Mouse (Mus musculus): ENCODE measurements around the gene Ccdc73. TPM values are rescaled to one million over a fixed set of nuclear protein-coding genes. Genes with fewer than 3 reads are reported as not detected.
"Not testable (repeated sequence)": the region's sequence is repeated elsewhere in the genome, so short reads cannot be mapped to it uniquely, and the experiment has no call there.

The Ccdc73 gene
- polyA plus RNA-seq, 1 experiment from 2014 or later, result 3.2 TPM

DNA sequence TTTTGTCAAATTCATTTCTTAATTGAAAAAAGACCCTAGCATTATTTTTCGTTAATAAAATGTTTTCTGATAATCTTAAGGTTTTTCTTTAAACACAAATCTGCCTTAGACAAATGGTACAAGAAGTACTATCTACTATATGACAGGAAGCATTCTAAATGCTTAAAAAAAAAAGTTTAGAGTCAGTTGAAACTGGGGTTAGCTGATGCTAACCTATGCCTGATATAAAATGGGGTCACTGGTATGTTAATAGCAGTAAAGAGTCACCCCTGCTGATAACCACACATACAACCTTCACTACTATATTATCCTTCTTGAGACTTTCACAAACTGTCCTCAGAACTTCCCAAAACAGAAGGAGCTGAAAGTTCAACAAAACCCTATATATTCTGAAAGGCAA is 151.9 kb downstream of the Ccdc73 start:
- Histone ChIP-seq H3K4me3 (no peak overlapping the region), H3K27ac (no peak overlapping the region), H3K4me1 (peaks cover 33% of the 10 kb centered on the region), H3K27me3 (ENCODE audit: low read depth, poor library complexity, severe bottlenecking) (no peaks in the 10 kb centered on the region), H3K9me3 (replicated peaks) (no peaks in the 10 kb centered on the region), H3K36me3 (no peaks in the 10 kb centered on the region)
- no peak for DNase-seq (ENCODE audit: low spot score)
- 78% methylated on average over 1 of the region's 1 CpGs for WGBS

GRCm38 (mm10) chr2:105021256-105021655 is 153.7 kb downstream of the Ccdc73 start:
- 74% methylated on average over 12 of the region's 12 CpGs for WGBS

DNA sequence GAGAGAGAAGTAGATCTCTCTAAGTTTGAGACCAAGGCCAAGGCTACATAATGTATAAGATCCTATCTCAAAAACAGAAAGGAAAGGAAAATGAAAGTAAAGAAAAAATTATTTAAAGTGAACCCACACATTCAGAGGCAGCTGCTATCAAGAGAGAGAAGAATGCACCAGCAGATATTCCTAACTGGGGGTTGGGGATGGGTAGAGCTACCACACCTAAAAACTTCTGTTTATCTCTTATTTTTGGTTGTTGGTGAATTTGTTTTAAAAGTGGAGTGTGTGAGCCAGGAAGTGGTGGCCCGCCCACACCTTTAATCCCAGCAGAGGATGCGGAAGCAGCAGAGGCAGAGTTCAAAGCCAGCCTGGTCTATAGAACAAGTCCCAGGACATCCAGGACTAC is 154.2 kb downstream of the Ccdc73 start:
- 96% methylated on average over 2 of the region's 2 CpGs for WGBS
- Histone ChIP-seq H3K4me1 (peaks cover 24% of the 10 kb centered on the region), H3K27ac (no peak overlapping the region), H3K36me3 (no peaks in the 10 kb centered on the region), H3K27me3 (ENCODE audit: low read depth, poor library complexity, severe bottlenecking) (0 out of 2 replicates have a peak, but pooled peaks cover 3% of the 10 kb centered on the region), H3K4me3 (no peak overlapping the region), H3K9me3 (replicated peaks) (no peaks in the 10 kb centered on the region)
- DNase-seq (ENCODE audit: low spot score), result no peak

More at GRCm38 (mm10) chr2:105021256-105021655, 153.7 kb downstream of the Ccdc73 start:
- no peak for DNase-seq (ENCODE audit: low spot score)
- Histone ChIP-seq H3K9me3 (replicated peaks) (no peaks in the 10 kb centered on the region), H3K27me3 (ENCODE audit: low read depth, poor library complexity, severe bottlenecking) (no peaks in the 10 kb centered on the region), H3K4me1 (peaks cover 24% of the 10 kb centered on the region), H3K36me3 (no peaks in the 10 kb centered on the region), H3K27ac (no peak overlapping the region), H3K4me3 (no peak overlapping the region)

GRCm38 (mm10) chr2:105023031-105023615 is 155.5 kb downstream of the Ccdc73 start:
- H3K36me3 ChIP-seq, result no peaks in the 10 kb centered on the region
- no peak for DNase-seq (ENCODE audit: low spot score)
- WGBS, result 64% methylated on average over 6 of the region's 6 CpGs
- H3K4me1 ChIP-seq, result peaks cover 16% of the 10 kb centered on the region
- 0 out of 2 replicates have a peak, but pooled peaks cover 5% of the 10 kb centered on the region for H3K27me3 ChIP-seq (ENCODE audit: low read depth, poor library complexity, severe bottlenecking)
- no peak overlapping the region for H3K27ac ChIP-seq
- no peak overlapping the region for H3K4me3 ChIP-seq
- H3K9me3 ChIP-seq (replicated peaks), result no peaks in the 10 kb centered on the region

DNA sequence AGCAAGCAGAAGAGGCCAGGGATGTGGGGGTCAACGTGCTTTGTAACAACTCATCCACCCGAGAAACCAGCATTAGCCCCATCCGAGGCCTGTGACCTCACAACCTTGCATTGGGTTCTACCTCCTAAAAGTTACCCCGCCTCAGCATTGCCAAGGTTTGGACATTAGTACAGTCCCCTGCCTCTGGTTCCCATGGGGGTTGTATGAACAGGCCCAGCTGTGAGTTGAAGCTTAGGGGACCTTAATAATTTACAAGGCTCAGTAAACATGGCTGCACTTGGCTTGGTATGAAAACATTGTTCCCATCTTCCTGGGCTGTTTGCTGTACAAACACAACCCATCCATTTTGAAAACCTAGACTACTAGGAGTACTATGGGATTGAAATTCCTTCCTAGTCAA is 156.2 kb downstream of the Ccdc73 start:
- H3K9me3 ChIP-seq (replicated peaks), result no peaks in the 10 kb centered on the region
- 81% methylated on average over 4 of the region's 4 CpGs for WGBS
- H3K4me3 ChIP-seq, result no peak overlapping the region
- H3K27ac ChIP-seq, result no peak overlapping the region
- H3K27me3 ChIP-seq (ENCODE audit: low read depth, poor library complexity, severe bottlenecking), result 0 out of 2 replicates have a peak, but pooled peaks cover 5% of the 10 kb centered on the region
- no peaks in the 10 kb centered on the region for H3K36me3 ChIP-seq
- peaks cover 16% of the 10 kb centered on the region for H3K4me1 ChIP-seq
- DNase-seq (ENCODE audit: low spot score), result no peak

- H3K4me3 ChIP-seq; H3K9me3 ChIP-seq (replicated peaks); DNase-seq (ENCODE audit: low spot score); H3K27ac ChIP-seq; H3K36me3 ChIP-seq; H3K27me3 ChIP-seq (ENCODE audit: low read depth, poor library complexity, severe bottlenecking): not testable (repeated sequence)
- H3K4me1 ChIP-seq, result peaks cover 16% of the 10 kb centered on the region
- WGBS, result 92% methylated on average over 12 of the region's 12 CpGs
Observed at GRCm38 (mm10) chr2:105025610-105026009, 158.0 kb downstream of the Ccdc73 start.

DNA sequence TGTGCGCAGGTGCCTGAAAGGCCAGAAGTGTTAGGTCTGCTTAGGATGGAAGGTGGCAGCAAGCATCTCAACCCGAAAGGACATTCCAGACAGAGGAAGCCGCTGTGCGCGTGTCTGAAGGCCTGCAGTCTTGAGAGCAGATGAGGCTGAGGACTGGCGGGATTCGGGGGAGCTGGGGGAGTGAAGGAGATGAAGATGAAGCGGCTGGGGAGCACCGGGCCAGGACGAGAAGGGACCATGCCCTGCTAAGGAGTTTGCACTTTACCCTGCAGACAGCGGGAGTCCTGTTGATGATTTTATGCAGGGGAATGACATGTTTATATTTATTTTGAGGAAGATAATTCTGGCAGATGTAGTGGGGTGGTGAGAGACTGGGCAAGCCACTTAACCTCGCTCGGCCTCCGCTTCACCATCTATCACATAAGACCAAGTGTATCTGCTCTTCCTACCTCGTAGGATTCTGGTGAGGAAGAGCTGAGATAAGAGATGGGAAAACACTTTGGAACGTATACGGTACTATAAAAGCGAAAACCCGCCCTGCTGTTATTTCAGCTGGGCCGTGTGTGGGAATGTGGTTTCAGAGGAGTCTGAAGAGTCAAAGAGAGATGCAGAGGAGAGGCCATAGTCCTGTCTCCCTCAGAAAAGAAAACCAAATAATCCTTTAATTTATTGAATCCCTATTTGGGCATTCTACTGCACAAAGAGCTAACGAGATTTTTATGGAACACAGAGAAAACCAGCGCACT is 159.5 kb downstream of the Ccdc73 start:
- Histone ChIP-seq H3K27me3 (ENCODE audit: low read depth, poor library complexity, severe bottlenecking) (0 out of 2 replicates have a peak, but pooled peaks cover 8% of the 10 kb centered on the region), H3K4me1 (peaks cover 12% of the 10 kb centered on the region), H3K36me3 (no peaks in the 10 kb centered on the region), H3K9me3 (replicated peaks) (no peaks in the 10 kb centered on the region), H3K4me3 (no peak overlapping the region), H3K27ac (no peak overlapping the region)
- WGBS, result 79% methylated on average over 22 of the region's 22 CpGs
- DNase-seq (ENCODE audit: low spot score), result no peak

DNA sequence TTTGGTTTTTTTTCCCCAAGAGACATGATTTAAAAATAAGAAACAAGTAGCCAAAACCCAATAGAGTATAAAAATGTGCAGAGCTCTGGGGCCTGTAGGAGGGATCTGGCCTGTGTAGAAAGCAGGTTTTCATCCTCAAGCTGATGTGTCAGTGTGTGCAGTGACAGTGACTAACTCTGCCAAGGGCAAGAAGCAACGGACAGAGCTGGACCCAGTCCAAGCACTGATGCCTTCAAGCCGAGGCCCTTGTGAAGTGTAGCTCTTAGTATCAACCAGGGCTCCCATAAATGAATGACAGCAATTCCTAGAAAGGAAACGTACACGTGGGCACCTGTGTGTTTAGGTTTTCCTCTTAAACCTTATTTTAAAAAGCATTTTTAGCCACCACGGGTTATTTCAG is 161.2 kb downstream of the Ccdc73 start:
- 87% methylated on average over 5 of the region's 5 CpGs for WGBS
- DNase-seq (ENCODE audit: low spot score), result no peak
- no peak overlapping the region for H3K4me3 ChIP-seq
- H3K27me3 ChIP-seq (ENCODE audit: low read depth, poor library complexity, severe bottlenecking), result 0 out of 2 replicates have a peak, but pooled peaks cover 8% of the 10 kb centered on the region
- H3K36me3 ChIP-seq, result no peaks in the 10 kb centered on the region
- H3K9me3 ChIP-seq (replicated peaks), result no peaks in the 10 kb centered on the region
- peaks cover under 1% of the 10 kb centered on the region; the same call in 1 of the 2 replicates for H3K4me1 ChIP-seq
- H3K27ac ChIP-seq, result no peak overlapping the region

- Histone ChIP-seq H3K27me3 (ENCODE audit: low read depth, poor library complexity, severe bottlenecking) (0 out of 2 replicates have a peak, but pooled peaks cover 10% of the 10 kb centered on the region), H3K4me3 (no peak overlapping the region), H3K36me3 (no peaks in the 10 kb centered on the region), H3K9me3 (replicated peaks) (no peaks in the 10 kb centered on the region), H3K4me1 (peaks cover 1% of the 10 kb centered on the region; the same call in 1 of the 2 replicates), H3K27ac (no peak overlapping the region)
- DNase-seq (ENCODE audit: low spot score), result no peak
- 89% methylated on average over 5 of the region's 5 CpGs for WGBS
Observed at GRCm38 (mm10) chr2:105030505-105030904, 162.9 kb downstream of the Ccdc73 start.

- no peaks in the 10 kb centered on the region for H3K9me3 ChIP-seq (replicated peaks)
- 85% methylated on average over 3 of the region's 3 CpGs for WGBS
- peaks cover 16% of the 10 kb centered on the region for H3K4me1 ChIP-seq
- 0 out of 2 replicates have a peak, but pooled peaks cover 23% of the 10 kb centered on the region for H3K27me3 ChIP-seq (ENCODE audit: low read depth, poor library complexity, severe bottlenecking)
- H3K27ac ChIP-seq, result no peak overlapping the region
- H3K36me3 ChIP-seq, result no peaks in the 10 kb centered on the region
- no peak for DNase-seq (ENCODE audit: low spot score)
- H3K4me3 ChIP-seq, result no peak overlapping the region
Observed at GRCm38 (mm10) chr2:105034084-105034483, 166.5 kb downstream of the Ccdc73 start.

DNA sequence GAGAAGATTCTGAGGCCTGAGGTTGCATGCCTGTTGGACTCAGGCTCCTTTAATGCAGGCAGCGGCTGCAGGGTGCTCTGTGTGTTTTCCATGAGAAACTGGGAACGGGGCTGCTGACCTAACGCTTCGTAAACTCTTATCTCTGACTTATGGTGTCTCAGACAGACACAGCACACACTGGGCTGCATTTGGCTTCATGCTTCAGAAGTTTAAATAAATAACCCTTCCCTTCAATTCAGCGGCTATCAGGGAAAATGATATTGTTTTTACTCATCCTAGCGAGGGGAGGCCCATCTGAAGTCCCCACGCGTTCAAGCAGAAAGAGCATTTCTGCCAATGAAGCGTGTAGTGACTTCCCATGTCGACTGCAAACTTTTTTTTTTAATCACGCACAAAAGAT is 168.4 kb downstream of the Ccdc73 start:
- WGBS, result 70% methylated on average over 11 of the region's 11 CpGs
- H3K9me3 ChIP-seq (replicated peaks), result no peaks in the 10 kb centered on the region
- DNase-seq (ENCODE audit: low spot score), result no peak

DNA sequence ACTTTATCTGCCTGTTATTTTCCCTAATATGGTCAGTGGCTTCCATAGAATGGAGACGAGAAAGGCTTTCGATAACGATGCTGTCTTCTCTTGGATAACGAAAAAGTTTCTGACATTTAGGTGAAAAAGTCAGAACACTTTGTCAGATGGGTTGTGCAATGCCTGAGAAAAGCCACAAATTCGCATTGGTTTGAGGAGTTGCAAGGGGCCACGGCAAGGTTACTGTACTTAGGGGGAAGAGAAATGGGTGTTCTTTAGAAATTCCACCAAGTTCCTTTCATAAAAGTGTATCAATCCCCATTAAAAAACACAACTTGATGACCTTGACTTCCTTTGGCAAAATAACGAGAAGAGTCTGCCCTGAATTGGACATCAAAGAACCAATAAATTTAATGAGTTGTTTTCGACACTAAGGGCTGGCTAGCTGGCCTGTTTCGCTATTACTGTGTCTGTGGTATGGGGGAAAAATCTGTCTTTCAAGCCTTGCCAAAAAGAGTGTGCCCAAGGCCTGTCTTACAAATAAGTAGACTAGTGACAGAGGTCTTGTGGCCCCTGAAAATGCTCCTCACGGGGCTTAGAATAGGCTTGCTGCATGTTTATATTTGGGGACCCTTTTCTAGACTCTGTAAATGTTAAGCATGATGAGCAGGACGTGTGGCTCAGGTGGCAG is 168.9 kb downstream of the Ccdc73 start:
- H3K9me3 ChIP-seq (replicated peaks), result no peaks in the 10 kb centered on the region
- H3K27ac ChIP-seq, result no peak overlapping the region
- 59% methylated on average over 11 of the region's 11 CpGs for WGBS
- peaks cover 28% of the 10 kb centered on the region; the same call in 1 of the 2 replicates for H3K27me3 ChIP-seq (ENCODE audit: low read depth, poor library complexity, severe bottlenecking)
- H3K36me3 ChIP-seq, result no peaks in the 10 kb centered on the region
- peaks cover 16% of the 10 kb centered on the region for H3K4me1 ChIP-seq
- no peak overlapping the region for H3K4me3 ChIP-seq
- no peak for DNase-seq (ENCODE audit: low spot score)

More for the DNA sequence above, 168.4 kb downstream of the Ccdc73 start:
- Histone ChIP-seq H3K27ac (no peak overlapping the region), H3K36me3 (no peaks in the 10 kb centered on the region), H3K4me3 (no peak overlapping the region), H3K4me1 (peaks cover 16% of the 10 kb centered on the region), H3K27me3 (ENCODE audit: low read depth, poor library complexity, severe bottlenecking) (peaks cover 28% of the 10 kb centered on the region; the same call in 1 of the 2 replicates)
